Mouse (Mus musculus) mesoderm, embryonic 11.5 days (tissue): ENCODE results near the gene Sfxn4.

Experiments
- DNase-seq: peaks from one replicate; pipeline ENCODE4 v3.0.0-alpha.2; 2012; ENCODE audit warnings: low read depth, low spot score

The Sfxn4 gene

DNA sequence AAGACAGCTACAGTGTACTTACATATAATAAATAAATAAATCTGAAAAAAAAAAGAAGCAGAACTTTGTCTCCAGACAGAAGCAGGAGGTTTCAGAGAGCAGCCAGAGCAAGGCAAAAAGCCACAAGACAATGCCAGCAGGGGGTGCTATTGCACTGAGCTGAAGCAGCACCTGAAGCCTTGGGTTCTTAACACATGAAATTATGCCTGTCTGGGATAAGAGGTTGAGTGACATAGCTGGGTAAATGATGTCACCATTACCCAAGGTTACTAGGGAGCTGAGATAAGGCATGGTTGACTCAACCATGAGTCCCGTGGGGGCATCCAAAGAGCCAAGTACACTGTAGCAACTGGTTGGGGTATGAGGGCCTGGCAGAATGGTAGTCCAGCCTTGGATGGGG, 23.5 kb downstream of the Sfxn4 start:
- peak; percentile 67 for DNase-seq

DNA sequence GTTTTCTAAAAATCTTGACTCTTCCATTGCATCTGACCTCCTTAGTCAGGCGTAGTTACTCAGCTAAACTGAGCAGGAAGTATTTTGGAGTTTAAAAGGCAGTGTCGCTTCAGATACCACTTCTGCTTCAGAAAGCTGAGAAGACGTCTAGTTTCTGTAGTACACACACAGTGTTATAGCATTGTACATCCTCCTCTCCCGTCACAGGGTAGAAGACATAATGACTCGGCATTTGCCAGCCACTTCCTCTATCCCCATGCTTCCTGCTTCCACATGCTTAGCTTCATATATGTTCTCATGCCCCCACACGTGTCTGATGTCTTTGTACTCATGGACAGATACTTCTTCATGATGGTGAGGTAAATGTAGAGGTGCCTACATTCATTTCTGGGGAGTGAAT, 42.6 kb downstream of the Sfxn4 start:
- DNase-seq, result no peak

- no peak for DNase-seq
Measured at GRCm38 (mm10) chr19:60813133-60813532, 48.1 kb downstream of the Sfxn4 start.

GRCm38 (mm10) chr19:60812036-60812389, 49.3 kb downstream of the Sfxn4 start:
- DNase-seq, result no peak

GRCm38 (mm10) chr19:60811098-60812035, 49.9 kb downstream of the Sfxn4 start, which contains the start of gene Fam45a:
Gene Fam45a (plus strand): TSS chr19:60811585.
- DNase-seq, result peak; percentile 93

- DNase-seq, result no peak
Measured at GRCm38 (mm10) chr19:60809927-60810326, 51.4 kb downstream of the Sfxn4 start.

- no peak for DNase-seq
Measured at GRCm38 (mm10) chr19:60804903-60805302, 56.4 kb downstream of the Sfxn4 start.

- DNase-seq, result no peak
Measured at GRCm38 (mm10) chr19:60799867-60800569, 61.3 kb downstream of the Sfxn4 start.

DNA sequence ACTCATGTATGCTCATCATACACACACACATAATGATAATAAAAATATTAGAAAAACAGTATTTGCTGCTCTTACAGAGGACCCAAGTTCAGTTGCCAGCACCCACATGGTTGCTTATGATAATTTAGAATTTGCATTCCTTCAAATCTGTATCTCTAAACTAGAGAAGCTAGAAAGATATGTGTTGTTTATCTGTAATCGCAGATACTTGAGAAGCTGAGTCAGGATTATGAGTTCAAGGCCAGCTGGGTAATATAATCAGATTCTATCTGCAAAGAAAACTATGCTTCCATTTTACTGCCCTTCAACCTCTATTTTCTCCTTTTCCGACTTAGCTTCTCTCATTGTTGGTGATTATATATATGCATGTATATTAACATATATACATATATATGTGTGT, 63.9 kb downstream of the Sfxn4 start:
- no peak for DNase-seq

DNA sequence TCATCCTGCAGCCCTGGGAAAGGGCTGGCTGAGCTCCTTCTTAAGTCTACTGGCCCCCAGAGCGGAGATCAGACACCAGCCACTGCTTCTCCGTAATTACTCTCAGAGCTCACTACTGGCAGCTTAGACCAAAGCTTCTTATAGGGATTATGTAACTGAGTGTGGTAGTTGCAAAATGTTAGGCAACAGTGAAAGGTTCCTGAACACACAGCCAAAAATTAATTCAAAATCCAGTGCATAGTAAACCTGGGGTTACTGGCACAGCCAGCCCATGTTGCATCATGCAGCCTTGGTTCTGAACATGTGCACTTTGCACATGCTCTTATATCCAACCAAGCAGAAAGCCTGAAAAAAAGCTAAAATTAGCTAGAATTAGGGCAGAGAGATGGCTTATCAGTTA, 66.0 kb downstream of the Sfxn4 start:
- no peak for DNase-seq

DNA sequence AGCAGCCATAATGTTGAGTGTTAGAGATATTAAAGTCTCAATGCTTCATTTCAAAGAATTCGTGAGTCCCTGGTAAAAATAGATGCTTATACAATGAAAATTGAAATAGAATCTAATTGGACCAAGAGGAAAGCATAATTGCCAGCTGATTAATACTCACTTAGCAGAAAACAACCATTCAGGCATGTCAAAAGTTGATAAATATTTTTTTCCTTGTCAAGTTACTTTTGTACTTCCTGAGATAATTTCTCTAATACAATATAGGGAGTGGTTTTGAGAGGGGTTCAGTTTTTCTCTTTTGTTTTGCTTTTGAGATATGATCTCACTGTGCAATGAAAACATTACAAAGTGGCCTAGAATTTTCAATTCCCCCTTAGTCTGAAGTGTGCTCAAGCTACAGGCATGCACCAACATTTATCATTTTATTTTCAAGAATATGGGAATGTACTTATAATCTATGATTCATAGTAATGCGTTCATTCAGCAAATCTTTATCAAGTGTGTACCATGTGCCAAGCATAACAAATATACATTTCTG, 68.0 kb downstream of the Sfxn4 start:
- no peak for DNase-seq

DNA sequence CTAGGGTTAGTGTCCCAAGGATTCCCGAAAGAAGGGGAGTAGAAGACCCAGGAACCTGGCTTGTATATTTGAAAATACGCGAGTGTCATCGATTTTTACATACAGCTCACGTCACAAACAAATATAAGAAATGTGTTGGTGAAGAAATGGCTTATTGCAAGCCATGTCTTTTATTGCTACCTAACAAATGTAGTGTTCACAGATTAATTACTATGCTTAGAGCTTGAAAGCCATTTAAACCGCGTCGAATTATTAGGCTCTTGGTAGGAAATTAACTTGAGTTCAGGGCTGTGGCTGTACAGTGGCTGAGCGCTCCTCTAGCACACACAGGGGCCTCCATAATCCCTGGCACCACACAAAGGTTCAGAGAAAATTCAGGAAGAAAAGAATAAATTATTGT, 70.1 kb downstream of the Sfxn4 start:
- DNase-seq, result no peak

- peak; percentile 98 for DNase-seq
Measured at GRCm38 (mm10) chr19:60790551-60791161, 70.6 kb downstream of the Sfxn4 start, which contains the start of gene Eif3a. Gene Eif3a (minus strand): TSS chr19:60790658.

GRCm38 (mm10) chr19:60789919-60790506, 71.3 kb downstream of the Sfxn4 start:
- peak; percentile 76 for DNase-seq

- DNase-seq, result no peak
Measured at GRCm38 (mm10) chr19:60789452-60789851, 71.8 kb downstream of the Sfxn4 start.

DNA sequence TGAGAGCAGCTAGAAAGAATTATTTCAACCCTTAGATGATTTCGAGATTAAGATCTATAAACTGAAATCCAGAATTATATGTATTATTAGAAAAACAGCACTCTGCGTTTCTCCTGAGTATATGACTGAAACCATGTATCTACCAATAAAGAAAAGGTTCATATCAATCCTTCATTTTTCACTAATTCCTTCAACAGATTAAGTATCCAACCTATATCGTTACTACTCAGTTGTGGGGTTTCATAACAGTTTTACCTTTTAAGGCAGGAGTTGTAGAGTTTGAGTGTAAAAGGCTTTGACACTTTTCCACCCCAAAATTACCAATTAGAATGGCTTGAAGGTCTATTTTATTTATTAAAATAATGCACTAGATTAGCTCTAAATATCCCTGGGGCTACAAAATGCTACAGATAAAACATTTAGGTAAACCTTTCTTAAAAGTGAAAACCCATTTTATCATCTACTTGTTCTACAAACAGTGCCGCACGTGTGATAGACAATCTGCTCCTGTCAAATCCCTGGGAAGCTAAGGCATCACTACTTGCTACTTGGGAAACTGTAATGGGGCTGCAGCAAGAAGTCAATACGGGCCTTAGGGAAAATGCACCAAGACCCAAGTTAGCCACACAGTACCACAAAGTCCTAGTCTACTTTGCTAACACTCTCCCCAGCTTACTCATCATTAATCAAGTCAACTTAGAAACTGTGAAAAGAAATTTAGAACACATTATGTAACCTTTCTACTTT, 72.9 kb downstream of the Sfxn4 start:
- no peak for DNase-seq

DNA sequence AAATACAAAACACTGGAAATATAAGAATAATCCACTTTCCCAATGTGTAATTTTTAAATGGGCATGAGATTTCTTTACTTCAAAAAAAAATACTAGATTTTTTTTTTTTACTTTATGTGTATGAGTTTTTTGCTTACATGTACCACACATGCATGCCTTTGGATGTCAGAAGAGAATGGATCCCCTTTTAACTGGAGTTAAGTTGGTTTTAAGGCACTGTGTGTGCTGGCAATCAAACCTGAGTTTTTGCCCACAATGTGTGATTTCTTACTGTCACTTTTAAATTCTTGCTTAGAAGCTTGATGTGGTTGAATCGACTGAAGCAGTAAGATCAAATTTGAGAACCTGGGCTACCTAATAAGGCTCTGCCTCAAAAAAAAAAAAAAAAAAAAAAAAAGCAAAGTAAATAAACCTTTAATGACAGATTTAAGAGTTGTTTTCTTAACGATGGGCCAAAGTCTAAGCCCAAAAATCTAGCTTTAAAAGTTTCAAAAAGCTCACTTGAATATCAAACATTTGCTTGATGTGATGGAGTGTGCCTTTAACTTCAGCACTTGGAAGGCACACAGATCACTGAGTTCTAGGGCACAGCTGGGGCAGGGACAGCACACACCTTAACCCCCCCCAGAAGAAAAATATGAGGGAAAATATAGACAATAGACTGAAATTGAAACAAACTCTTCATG, 73.7 kb downstream of the Sfxn4 start:
- no peak for DNase-seq
